Mouse (Mus musculus) hindbrain, embryonic 10.5 days (tissue): Measurements from ENCODE around the gene Fcrl5. TPM values are rescaled to one million over a fixed set of nuclear protein-coding genes. Genes with fewer than 3 reads are reported as not detected.

Experiments
- DNase-seq: peaks from one replicate; pipeline ENCODE4 v3.0.0-alpha.2; 2017; ENCODE audit warnings: low spot score
- H3K27ac ChIP-seq: fragments of 300-500 bp; sonication (generic); 2 replicates; pipeline ENCODE4 v1.5.1; 2016; ENCODE audit warnings: mild to moderate bottlenecking, moderate library complexity
- H3K27me3 ChIP-seq: fragments of 300-500 bp; sonication (generic); 2 replicates; pipeline ENCODE4 v1.6.1; 2016; ENCODE audit warnings: mild to moderate bottlenecking; ENCODE audit not compliant: poor library complexity, insufficient read depth, severe bottlenecking
- H3K36me3 ChIP-seq: fragments of 300-500 bp; sonication (generic); 2 replicates; pipeline ENCODE4 v1.6.1; 2016; ENCODE audit warnings: mild to moderate bottlenecking, moderate library complexity
- H3K4me1 ChIP-seq: fragments of 300-500 bp; sonication (generic); replicated peaks from 2 replicates; pipeline ENCODE4 v1.6.1; 2016; ENCODE audit warnings: mild to moderate bottlenecking
- H3K4me3 ChIP-seq: fragments of 300-500 bp; sonication (generic); 2 replicates; pipeline ENCODE4 v1.5.1; 2016; ENCODE audit warnings: mild to moderate bottlenecking, moderate library complexity
- H3K9me3 ChIP-seq: fragments of 300-500 bp; sonication (generic); 2 replicates; pipeline ENCODE4 v1.6.1; 2016; ENCODE audit warnings: mild to moderate bottlenecking, moderate library complexity
- WGBS: fragments of 180-500 bp; shearing (Covaris S2); methylation state at CpG from one replicate; pipeline ENCODE4 v1.1.7; 2016; 5-methylcytosine and 5-hydroxymethylcytosine counted together
- polyA plus RNA-seq: library from polyadenylated mRNA; unstranded; fragments of >200 nt; fragmentation: Nextera tagmentation; extraction: Ambion mirVana; gene quantifications from 2 replicates; pipeline ENCODE4 v1.2.1, GENCODE M21; 2016

Fcrl5 gene
- polyA plus RNA-seq, result not detected in 2 replicates

GRCm38 (mm10) chr3:87435479-87435878 lies at the start of gene Fcrl5:
TSS of gene Fcrl5 (plus strand) at chr3:87435773.
- no peak for DNase-seq
- H3K27ac ChIP-seq, result no peak within 1 kb of the TSS
- H3K4me3 ChIP-seq, result no peak within 1 kb of the TSS
- no peaks in the 10 kb centered on the region for H3K36me3 ChIP-seq
- no peaks in the 10 kb centered on the region for H3K27me3 ChIP-seq
- WGBS, result 94% methylated on average over 5 of the region's 5 CpGs
- no peaks in the 10 kb centered on the region for H3K9me3 ChIP-seq
- H3K4me1 ChIP-seq, result no peaks in the 10 kb centered on the region

DNA sequence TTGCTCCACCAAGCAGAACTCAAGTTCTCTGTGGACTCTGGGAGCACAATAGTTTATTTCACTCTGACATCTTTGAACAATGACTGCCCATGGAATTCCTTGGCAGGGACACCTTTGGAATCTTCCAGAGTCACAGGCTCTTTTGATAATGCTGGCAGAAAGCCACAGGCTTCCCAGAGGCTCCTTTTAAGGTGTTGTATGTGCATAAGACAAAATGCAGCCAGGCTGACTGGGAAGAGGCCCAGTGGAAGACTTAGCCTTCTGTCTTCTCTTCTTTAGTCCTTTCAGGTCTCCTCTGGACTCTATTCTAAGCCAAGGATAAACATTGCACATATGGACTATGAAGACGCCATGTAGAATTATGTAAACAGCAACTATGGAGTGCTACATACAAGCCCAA lies 44.6 kb upstream of the Fcrl5 start:
- Histone ChIP-seq H3K36me3 (no peaks in the 10 kb centered on the region), H3K4me3 (no peak overlapping the region), H3K4me1 (no peaks in the 10 kb centered on the region), H3K27ac (no peak overlapping the region), H3K9me3 (no peaks in the 10 kb centered on the region), H3K27me3 (no peaks in the 10 kb centered on the region)
- no peak for DNase-seq
- WGBS, result 85% methylated on average over 1 of the region's 1 CpGs

- Histone ChIP-seq H3K27ac (no peak overlapping the region), H3K27me3 (no peaks in the 10 kb centered on the region), H3K36me3 (no peaks in the 10 kb centered on the region), H3K4me1 (no peaks in the 10 kb centered on the region), H3K9me3 (no peaks in the 10 kb centered on the region), H3K4me3 (no peak overlapping the region)
- no peak for DNase-seq
- WGBS, result 71% methylated on average over 4 of the region's 4 CpGs
Measured at GRCm38 (mm10) chr3:87398809-87399208, 36.8 kb upstream of the Fcrl5 start.

DNA sequence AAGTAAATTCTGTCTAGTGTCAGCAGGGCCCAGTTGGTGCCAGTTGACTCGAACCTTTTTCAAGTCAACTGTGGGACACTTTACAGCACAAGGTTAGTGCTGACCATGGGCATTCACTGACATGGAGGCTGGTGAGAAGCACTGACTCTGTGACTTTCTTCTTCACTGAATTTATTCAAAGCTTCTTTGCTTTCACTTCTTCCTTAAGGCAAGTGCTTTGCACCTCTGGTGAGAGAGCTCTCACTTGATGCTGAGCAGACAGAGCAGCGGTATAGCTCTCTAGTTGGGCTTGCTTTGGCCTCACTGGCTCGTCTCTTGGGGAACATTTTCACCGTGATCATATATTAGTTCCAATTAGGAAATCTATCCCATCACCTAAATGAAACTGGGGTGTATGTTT lies 35.7 kb upstream of the Fcrl5 start:
- no peaks in the 10 kb centered on the region for H3K9me3 ChIP-seq
- no peaks in the 10 kb centered on the region for H3K36me3 ChIP-seq
- no peak overlapping the region for H3K27ac ChIP-seq
- WGBS, result 85% methylated on average over 4 of the region's 4 CpGs
- no peaks in the 10 kb centered on the region for H3K27me3 ChIP-seq
- H3K4me1 ChIP-seq, result no peaks in the 10 kb centered on the region
- no peak for DNase-seq
- no peak overlapping the region for H3K4me3 ChIP-seq

DNA sequence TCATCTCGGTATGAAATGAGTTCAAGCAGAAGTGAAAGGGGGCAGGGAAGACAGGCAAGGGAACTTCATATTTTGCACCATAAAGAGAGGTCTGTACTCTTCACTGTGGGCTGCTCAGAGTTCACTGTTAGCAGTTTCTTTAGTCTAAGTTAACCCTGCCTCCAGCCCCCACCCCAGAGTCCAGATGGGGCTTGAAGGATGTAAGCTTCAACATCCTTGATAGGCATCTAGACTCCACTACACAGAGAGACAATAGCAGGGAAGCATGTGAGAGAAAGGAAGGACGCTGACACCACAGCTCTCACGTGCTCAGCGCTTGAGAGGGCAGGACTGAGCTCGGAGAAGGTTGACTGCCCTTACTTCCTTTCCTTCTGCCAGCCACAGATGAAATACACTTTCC lies 34.3 kb upstream of the Fcrl5 start:
- no peaks in the 10 kb centered on the region for H3K4me1 ChIP-seq
- no peak for DNase-seq
- H3K9me3 ChIP-seq, result no peaks in the 10 kb centered on the region
- no peak overlapping the region for H3K27ac ChIP-seq
- H3K36me3 ChIP-seq, result no peaks in the 10 kb centered on the region
- no peaks in the 10 kb centered on the region for H3K27me3 ChIP-seq
- WGBS, result 68% methylated on average over 5 of the region's 5 CpGs
- no peak overlapping the region for H3K4me3 ChIP-seq

DNA sequence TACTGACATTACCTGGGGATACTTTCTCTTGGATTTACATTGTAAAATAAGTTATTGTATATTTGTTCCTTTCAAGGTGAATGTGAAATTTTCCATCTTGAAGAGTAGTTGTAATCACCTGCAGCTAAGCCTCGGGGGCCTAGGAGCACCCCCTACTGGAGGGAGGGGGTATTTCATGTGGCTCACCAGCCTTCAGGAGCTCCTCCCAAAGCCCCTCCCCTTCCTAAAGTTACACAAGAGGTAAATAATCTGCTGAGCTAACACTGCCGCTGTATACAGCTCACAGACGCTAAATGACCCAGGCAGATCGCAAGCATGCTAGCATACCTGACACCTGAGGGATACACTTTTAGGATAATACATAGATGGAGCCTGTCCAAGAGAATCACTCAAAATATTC lies 27.4 kb upstream of the Fcrl5 start:
- DNase-seq, result peak; percentile 14
- Histone ChIP-seq H3K36me3 (no peaks in the 10 kb centered on the region), H3K27me3 (no peaks in the 10 kb centered on the region), H3K27ac (no peak overlapping the region), H3K4me1 (peaks cover 6% of the 10 kb centered on the region), H3K9me3 (no peaks in the 10 kb centered on the region), H3K4me3 (no peak overlapping the region)
- WGBS, result 30% methylated on average over 4 of the region's 4 CpGs

GRCm38 (mm10) chr3:87409196-87409935 lies 26.2 kb upstream of the Fcrl5 start:
- H3K27me3 ChIP-seq, result no peaks in the 10 kb centered on the region
- 85% methylated on average over 4 of the region's 4 CpGs for WGBS
- H3K27ac ChIP-seq, result no peak overlapping the region
- H3K4me3 ChIP-seq, result no peak overlapping the region
- H3K9me3 ChIP-seq, result no peaks in the 10 kb centered on the region
- peaks cover 6% of the 10 kb centered on the region for H3K4me1 ChIP-seq
- DNase-seq, result no peak
- no peaks in the 10 kb centered on the region for H3K36me3 ChIP-seq

- Histone ChIP-seq H3K27ac (no peak overlapping the region), H3K9me3 (no peaks in the 10 kb centered on the region), H3K27me3 (no peaks in the 10 kb centered on the region), H3K36me3 (no peaks in the 10 kb centered on the region), H3K4me3 (no peak overlapping the region), H3K4me1 (peaks cover 6% of the 10 kb centered on the region)
- no peak for DNase-seq
- 84% methylated on average over 6 of the region's 6 CpGs for WGBS
Measured at GRCm38 (mm10) chr3:87410605-87411004, 25.0 kb upstream of the Fcrl5 start.

DNA sequence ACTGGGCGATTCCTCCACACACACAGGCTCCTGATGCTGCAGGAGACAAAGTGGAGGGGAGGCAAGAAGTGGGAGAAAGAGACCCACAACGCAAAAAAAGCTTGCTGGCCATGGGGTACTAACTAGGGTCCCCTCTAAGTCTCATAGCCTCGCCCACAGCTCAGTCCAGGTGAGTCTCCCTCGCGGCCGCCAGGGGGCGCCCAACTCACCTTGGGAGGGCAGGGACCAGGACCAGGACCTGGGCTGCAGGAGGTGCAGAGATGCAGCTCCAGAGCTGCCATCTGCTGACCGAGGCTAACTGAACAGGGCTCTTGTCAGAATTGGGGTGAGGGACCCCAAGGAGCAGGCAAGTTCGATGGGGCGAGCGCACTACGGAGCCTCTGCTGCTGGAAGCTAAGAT lies 24.4 kb upstream of the Fcrl5 start:
- peaks cover 6% of the 10 kb centered on the region for H3K4me1 ChIP-seq
- H3K27me3 ChIP-seq, result no peaks in the 10 kb centered on the region
- WGBS, result 10% methylated on average over 12 of the region's 12 CpGs
- DNase-seq, result peak; percentile 58
- H3K4me3 ChIP-seq, result no peak overlapping the region
- no peaks in the 10 kb centered on the region for H3K36me3 ChIP-seq
- H3K9me3 ChIP-seq, result no peaks in the 10 kb centered on the region
- no peak overlapping the region for H3K27ac ChIP-seq

DNA sequence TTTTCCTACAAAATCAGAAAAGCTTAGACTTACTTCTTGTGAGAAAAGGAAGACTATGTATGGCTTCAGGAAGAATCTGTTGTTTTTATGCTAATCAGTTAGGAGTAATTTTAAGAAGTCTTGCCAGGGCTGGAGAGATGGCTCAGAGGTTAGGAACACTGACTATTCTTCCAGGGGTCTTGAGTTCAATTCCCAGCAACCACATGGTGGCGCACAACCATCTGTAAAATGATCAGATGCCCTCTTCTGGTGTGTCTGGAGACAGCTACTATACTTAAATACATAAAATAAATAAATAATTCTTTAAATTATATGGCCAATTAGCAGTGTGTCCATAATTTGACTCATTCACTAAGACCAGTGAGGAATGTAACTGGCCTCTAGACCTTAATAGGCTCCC lies 14.9 kb upstream of the Fcrl5 start:
- Histone ChIP-seq H3K4me3 (no peak overlapping the region), H3K4me1 (no peaks in the 10 kb centered on the region), H3K27ac (no peak overlapping the region), H3K36me3 (no peaks in the 10 kb centered on the region), H3K9me3 (no peaks in the 10 kb centered on the region), H3K27me3 (no peaks in the 10 kb centered on the region)
- DNase-seq, result no peak
- WGBS, result 53% methylated on average over 1 of the region's 1 CpGs

DNA sequence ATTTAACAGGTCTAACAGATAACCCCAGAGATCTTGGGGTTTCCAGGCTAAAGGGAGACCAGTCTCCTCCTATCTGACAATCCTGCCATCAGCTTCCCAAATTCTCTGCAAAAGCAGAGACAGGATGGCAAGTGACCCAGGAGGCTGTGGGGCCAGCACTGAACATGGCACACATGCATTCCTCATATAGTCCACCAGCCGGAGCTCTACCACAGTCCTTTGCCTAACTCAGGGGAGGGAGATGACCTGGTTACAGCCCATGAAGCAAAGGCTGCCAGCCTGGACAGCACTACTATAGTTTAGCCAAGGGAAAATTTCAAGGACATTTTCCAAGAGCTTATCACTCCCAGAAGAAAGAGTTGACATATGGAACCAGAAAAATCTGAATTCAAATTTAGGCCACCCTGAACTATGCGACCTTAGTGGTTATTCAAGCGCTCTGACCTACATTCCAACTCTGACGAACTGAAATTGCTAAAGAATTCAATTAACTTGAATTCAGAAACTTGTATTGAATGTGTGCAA lies 13.1 kb upstream of the Fcrl5 start:
- 82% methylated on average over 4 of the region's 4 CpGs for WGBS
- H3K27me3 ChIP-seq, result no peaks in the 10 kb centered on the region
- no peaks in the 10 kb centered on the region for H3K4me1 ChIP-seq
- H3K9me3 ChIP-seq, result no peaks in the 10 kb centered on the region
- H3K27ac ChIP-seq, result no peak overlapping the region
- no peaks in the 10 kb centered on the region for H3K36me3 ChIP-seq
- no peak for DNase-seq
- H3K4me3 ChIP-seq, result no peak overlapping the region

DNA sequence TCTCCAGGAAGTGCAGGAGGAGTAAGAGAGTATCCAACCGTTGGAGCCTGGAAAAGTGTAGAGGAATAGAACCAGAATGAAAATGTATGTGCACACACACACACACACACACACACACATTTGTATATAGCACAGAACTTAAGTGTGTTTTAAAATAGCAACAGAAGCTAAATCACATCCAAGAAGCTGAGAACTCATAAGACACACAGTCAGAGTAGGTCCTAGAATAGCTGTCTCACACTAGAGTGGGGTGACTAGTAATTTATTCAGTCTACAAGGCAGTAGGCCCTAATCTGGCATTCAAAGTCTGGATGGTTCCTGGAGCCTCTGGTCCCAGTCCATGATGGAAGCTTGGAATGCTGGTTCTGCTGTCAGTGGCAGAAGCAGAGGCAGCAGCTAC lies 5.0 kb downstream of the Fcrl5 start:
- Histone ChIP-seq H3K4me1 (no peaks in the 10 kb centered on the region), H3K27ac (no peak overlapping the region), H3K36me3 (no peaks in the 10 kb centered on the region), H3K27me3 (no peaks in the 10 kb centered on the region), H3K4me3 (no peak overlapping the region), H3K9me3 (no peaks in the 10 kb centered on the region)
- 89% methylated on average over 1 of the region's 1 CpGs for WGBS
- no peak for DNase-seq

DNA sequence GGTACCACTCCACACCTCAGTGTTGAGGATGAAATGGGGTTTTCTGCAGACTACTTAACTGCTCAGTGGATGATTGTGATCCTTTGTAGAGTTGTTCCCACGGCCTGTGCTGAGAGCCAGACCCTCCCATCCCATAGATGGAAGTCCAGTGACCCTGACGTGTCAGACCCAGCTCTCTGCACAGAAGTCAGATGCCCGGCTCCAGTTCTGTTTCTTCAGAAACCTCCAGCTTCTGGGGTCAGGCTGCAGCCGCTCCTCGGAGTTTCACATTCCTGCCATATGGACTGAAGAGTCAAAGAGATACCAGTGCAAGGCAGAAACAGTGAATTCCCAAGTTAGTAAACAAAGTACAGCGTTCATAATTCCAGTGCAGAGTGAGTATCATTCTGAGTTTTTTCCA lies 8.4 kb downstream of the Fcrl5 start:
- Histone ChIP-seq H3K4me3 (no peak overlapping the region), H3K36me3 (no peaks in the 10 kb centered on the region), H3K4me1 (no peaks in the 10 kb centered on the region), H3K27me3 (no peaks in the 10 kb centered on the region), H3K27ac (no peak overlapping the region), H3K9me3 (no peaks in the 10 kb centered on the region)
- 72% methylated on average over 6 of the region's 6 CpGs for WGBS
- no peak for DNase-seq

GRCm38 (mm10) chr3:87465454-87465853 lies 29.9 kb downstream of the Fcrl5 start:
- Histone ChIP-seq H3K4me1 (no peaks in the 10 kb centered on the region), H3K27me3 (no peaks in the 10 kb centered on the region), H3K9me3 (0 out of 2 replicates have a peak, but pooled peaks cover 3% of the 10 kb centered on the region), H3K36me3 (no peaks in the 10 kb centered on the region), H3K27ac (no peak overlapping the region), H3K4me3 (no peak overlapping the region)
- 89% methylated on average over 3 of the region's 3 CpGs for WGBS
- DNase-seq, result no peak
